Mouse (Mus musculus): ENCODE data around the gene Xpa. TPM values are rescaled to one million over a fixed set of nuclear protein-coding genes. Genes with fewer than 3 reads are reported as not detected.
A peak's percentile ranks its signal among the peaks of the same experiment; 100 is the strongest.

Xpa gene
- total RNA-seq, 2 experiments from 2014 or later = 5.8 to 6.7 TPM

DNA sequence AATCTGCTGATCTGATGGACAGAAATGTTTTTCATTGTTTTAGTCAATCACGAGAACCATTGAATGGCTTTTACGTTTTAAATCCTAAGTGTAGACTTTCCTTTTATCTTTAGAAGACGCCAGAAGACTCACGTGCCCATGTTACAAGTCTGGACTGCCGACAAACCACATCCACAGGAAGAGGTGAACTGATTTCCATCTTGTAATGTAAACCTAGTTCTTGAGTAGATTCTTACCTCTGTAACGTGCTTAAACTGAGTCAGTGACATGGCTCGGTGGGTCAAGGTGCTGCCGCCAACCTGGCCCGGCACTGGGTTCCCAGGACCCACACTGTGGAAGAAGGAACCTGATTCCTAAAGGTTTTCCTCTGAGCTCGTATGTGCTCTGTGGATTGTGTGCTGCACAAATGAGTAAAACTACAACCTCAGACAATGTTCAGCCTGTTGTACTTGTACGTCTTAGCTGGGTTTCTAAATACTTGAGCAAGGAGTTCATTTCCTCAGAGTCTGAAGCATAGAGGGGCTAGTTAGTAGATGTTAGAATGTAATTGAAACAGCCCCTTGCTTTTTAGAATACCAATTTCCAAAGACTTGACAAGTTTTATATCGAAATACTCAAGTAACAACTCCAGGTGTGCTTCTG is 44.1 kb downstream of the Xpa start:
- no peak for DNase-seq (ENCODE audit: low spot score)

DNA sequence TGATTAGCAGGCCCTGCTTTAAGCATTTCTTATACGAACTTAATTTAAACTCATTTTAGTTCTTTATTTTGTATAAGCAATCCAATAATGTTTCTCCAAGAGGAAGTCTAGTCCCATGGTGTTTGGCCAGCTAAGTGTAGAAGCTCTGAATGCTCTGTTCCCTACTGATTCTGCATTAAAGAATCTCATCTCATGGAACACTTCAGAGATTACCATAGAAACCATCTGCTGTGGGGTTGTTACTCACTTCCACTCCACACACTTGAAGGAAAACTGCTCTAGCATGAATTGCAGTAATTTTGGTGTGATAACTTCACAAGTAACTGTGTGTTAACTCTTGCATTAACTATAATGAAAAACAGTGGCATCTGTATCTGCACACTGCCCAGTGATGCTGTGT is 49.2 kb downstream of the Xpa start:
- DNase-seq (ENCODE audit: low spot score) = no peak

DNA sequence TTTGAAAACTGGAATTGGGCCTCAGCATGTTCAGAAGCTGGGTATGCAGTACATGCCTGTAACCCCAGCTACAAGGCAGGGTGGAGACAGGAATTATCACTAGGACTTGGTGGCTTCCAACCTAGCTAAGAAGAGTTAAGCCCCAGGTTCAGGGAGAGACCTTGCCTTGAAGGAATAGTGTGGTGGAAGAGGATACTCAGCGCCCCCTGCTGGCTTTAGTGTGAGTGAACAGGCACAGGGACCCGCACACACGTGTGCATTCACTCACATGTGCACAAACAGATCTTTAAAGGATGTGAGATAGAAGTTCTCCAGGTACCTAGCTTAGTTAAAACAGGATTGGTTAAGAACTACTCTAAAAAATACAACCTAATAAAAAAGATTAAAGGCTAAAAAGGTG is 51.8 kb downstream of the Xpa start:
- DNase-seq (ENCODE audit: low spot score) = no peak

DNA sequence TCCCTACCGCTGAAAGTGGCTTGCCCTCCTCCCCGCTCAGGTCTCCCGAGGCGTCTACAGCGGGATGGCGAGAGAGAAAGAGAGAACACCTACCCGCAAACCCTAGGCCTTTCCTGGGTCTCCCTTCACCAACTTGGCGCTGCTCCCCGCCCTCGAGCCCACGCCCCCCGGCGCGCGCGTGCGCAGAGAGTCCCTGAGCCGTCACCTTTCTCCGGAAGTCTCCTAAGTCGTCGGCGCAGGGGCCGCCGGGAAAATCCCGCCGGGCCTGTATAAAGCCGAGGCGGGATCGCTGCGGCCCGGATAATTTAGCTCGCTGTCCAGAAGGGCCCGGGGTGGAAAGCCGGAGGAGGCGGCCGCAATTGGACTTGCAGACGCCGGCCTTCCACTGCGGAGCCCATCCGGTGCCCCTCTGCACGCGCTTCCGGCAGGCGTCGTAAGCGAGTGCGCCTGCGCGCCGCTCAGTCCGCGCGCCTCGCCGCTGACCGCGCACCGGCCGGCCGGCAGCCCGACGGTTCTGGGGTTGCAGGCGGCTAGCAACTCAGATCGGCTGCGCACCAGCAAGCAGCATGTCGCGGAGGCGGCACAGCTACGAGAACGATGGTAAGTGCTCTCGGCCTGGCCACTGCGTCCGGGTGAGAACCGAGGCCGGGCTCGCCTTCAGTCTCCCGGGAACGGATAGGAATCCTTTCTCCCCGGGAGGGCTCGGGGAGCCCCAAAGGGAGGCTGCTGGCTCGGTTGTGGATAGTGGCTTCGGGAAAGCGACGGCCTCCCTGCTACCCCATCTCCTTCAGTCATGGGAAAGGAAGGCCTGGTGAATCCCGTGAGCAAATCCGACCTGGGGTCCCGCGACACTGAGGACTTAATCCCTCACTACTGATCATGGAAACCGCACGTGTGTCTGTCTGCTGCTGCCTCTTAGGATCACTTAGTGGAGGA is 57.6 kb downstream of the Xpa start, which contains the start of the genes Ncbp1 and Tstd2:
Gene Ncbp1, plus strand, starts transcription at position 327 of the 936 bp plus-strand sequence.
Gene Tstd2, minus strand, starts transcription at position 408 of the 936 bp plus-strand sequence.
- DNase-seq (ENCODE audit: low spot score) = peak; percentile 92

DNA sequence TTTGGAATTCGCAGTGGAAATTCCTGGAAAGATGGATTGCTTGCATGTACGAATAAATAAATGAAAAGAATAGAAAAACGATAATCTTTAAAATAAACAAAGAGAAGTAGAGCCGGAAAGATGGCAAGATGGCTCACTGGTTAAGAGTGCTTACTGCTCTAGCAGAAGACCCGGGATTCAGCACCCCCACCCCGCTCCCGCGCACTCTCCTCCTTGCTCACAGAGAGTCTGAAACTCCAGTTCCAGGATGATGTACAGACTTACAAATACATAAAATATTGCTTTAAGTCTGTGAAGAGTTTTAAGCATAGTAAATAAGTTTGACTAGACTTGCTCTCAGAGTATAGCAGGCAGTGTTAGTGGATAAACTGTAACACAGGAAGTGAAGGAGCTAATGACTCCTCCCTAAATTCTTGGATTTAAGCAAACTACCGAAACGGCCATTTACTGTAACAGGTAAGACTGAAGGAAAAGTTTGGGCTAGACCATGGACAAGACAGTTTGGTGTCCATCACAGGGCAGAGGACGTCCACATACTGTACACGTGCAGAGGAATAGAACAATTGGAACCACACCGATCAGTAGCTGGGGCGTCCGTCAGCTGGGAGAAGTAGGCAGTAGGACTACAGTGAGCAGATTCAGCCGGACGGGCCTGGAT is 58.4 kb downstream of the Xpa start:
- no peak for DNase-seq (ENCODE audit: low spot score)

DNA sequence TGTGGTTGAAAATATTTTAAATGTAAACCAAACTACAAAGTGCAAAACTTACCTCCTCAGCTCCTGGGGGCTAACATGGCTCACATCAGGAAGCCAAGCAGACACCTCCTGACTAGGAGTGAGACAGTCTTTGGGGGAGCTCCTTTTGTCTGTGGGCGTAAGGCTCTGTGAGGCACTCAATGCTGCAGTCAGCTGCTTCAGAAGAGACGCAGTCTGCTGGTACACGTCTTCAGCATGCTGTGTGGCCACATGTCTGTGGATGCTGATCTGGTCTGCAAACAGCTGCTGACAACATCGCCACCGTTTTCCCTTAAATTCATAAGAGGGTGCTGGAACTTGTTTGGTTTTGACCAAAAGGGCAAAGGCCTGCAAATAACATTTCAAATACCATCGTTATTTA is 64.3 kb downstream of the Xpa start:
- DNase-seq (ENCODE audit: low spot score) = no peak

DNA sequence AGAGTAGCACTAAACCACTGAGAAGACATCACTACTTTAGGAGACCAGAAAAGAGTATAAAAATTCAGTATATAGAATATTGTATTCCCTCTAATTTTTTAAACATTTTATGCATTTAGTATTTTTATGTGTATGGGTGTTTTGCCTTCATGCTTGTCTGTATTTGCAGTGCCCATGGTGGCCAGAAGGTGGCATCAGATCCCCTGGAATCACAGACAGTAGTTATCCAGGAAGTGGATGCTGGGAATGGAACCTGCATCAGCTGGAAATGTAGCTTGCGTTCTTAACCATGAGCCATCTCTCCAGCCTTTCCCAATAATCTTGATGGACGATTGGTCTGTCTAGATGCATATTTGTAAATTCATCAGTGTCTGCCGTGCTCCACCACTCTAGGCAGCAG is 65.9 kb downstream of the Xpa start:
- peak; percentile 51 for DNase-seq (ENCODE audit: low spot score)

DNA sequence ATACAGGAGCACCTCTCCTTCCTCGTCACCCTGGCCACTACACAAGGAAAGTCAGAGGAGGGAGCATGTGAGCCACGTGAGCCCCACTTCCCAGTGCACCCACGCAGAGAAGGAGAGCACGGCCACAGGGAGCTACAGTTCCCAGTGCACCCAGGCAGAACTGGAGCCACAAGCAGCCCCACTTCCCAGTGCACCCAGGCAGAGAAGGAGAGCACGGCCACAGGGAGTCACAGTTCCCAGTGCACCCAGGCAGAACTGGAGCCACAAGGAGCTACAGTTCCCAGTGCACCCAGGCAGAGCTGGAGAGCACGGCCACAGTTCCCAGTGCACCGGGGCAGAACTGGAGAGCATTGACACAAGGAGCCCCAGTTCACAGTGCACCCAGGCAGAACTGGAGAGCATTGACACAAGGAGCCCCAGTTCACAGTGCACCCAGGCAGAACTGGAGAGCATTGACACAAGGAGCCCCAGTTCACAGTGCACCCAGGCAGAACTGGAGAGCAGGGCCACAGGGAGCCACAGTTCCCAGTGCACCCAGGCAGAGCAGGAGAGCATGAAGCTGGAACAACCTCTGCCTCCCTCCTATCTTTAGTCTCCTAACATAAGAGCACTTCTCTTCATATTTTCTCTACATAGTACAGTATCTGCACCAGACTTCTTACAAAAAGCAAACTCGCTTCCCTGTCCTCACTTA is 66.7 kb downstream of the Xpa start:
- no peak for DNase-seq (ENCODE audit: low spot score)

DNA sequence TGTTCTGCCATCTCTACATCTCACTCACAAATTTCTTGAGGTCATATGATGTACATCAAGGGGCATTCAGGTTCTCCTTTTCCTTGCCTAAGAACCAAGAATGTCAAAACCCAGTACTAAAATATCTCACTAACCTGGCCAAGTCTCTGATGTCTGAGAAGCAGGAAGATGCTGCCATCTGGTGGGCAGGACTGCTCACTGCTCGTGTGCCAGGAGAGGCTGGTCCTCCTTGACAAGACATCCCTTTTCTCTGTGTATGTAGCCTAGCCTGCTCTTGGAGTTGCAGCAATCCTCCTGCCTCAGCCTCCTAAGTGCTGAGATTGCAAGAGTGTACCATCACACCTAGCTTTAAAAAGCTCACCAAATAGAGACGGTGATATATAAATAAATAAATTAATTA is 69.6 kb downstream of the Xpa start:
- peak; percentile 70 for DNase-seq (ENCODE audit: low spot score)

DNA sequence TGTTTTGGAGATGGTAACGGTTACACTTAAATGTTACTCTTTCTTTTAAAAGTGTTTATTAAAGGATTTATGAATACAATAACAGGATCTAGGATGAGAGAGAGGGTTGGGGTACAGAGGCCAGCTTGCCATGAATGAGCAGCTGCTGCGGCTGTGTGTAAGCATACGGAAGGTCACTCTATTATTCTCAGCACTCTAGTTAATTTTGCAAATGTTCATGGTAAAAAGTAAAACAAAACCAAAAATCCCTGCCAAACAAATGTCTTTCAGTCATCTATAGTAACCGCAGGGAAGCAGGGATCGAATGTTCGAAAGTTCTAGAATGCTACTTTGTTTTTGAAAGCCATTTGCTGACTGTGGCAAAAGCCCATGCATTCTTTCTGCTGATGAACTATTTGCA is 72.8 kb downstream of the Xpa start:
- no peak for DNase-seq (ENCODE audit: low spot score)

DNA sequence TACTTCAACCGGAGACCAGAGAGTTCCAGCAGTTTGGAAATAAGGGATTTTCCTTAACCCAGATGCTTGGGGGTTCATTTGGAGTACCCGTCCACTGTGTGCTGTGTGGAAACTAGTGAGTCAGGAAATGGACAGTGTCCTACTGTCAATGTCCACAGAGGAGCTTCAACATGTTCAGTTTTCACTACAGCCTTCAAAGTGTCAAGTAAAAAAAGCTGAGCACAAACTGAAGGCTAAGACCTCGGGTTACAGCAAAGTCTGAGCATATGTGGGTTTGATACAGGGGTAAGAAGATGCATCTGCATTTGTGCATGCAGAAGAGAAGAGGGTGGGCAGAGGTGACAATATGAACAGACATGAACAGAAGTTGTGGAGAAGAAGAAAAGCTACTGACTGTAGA is 75.3 kb downstream of the Xpa start:
- DNase-seq (ENCODE audit: low spot score) = no peak

DNA sequence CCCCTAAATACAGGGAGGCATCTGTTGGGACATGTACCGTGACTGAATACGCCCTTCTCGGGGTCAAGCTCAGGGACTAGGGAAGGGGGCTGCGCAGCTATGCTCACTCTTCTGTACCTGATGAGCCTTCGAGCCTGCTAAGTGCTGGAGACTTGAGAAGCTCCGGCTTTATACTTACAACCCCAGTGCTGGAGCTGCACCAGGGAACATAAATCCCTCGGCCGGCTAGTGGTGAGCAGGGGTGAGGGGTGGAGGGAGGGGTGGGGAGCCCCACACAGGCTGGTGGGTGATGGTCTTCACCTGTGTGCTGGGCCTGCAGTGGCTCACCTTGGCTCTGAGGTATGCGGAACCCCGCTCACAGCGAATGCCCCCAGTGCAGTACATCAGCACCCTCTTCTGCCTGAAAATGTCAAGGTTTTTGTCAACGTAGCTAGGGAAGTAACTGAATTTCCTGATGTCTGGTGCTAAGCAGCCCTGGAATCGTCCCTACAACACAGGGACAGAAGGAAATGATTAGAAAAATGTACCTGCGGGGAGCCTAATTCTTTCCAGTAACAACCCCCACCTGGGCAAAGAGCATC is 76.5 kb downstream of the Xpa start:
- DNase-seq (ENCODE audit: low spot score) = no peak

DNA sequence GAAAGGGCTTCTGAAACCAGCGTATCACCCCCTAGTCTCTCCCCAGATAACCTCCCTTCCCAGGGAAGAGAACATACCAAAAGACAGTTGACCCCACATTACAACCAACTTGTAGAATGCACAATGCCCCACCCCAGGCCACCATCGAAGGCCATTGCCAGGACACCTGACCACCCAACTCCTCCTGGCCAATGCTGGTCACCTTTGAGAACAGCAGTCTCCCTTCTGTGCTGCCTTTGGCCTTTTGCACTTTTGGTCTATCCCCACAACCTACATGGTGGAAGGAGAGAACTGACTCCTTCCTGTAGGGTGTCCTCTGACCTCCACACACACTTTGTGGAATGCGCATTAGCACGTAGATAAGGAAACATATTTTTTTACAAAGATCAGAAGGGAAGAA is 78.6 kb downstream of the Xpa start:
- DNase-seq (ENCODE audit: low spot score) = no peak

DNA sequence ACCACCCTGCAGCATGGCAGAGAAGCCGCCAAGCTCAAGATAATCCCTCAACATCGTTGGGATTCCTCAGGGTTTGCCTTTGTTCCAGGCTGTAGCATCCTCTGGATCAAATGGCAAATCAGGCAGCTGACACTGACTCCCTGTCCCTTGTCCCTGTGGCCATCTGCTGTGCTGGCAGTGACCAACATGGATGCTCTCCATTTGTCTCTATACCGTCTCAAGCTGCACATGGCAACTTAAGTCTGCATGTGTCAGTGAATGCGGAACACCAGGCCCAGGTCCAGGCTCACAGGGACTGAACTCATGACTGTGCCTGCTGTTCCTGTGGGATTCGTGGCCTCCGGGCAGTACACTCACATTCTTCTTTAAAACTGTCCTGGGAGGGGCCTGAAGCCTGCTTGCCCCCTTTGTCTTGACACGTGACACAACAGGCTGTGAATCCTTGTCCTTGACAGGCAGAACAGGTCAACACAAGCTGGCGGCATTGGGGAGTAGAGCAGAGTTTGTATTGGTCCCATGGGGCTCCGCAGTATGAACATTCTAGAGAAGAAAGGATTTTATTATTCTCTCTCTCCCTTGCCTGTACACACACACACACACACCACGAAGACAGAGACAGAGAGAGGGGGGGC is 79.5 kb downstream of the Xpa start:
- no peak for DNase-seq (ENCODE audit: low spot score)

DNA sequence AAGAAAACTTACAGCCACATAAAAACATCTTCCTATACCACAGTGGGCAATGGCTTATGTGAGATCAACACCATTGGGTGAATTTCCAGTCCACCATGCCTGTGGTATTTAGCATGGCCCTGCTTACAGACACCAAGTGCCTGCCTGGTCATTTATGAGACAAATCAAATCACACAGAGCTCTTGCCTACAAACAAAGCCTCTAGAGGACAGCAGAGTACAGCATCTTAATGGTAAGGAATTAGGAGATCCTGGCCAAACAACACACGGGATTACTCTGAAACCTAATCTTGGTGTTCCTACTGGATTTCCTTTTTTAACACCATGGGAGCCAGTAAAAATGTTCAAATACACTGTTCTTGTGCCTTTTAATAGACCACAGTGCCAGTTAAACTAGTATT is 80.8 kb downstream of the Xpa start:
- no peak for DNase-seq (ENCODE audit: low spot score)

DNA sequence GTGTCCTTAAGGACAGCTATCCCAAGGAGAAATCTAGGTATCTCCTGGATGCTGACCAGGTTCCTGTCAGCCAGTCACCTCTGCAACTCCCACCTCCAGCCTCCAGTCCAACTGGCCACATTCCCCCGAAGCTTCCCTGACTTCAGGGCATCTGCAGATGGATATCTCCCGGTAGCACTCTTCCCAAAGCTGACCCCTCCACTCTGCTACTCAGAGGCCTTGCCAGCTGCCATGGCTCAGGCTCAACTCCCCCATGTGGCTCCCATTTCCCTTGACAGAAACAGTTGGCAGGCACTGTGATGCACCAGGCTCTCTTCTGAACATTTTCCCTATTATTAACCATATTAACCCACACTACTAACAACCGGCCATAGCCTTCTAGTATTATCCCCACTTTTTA is 84.8 kb downstream of the Xpa start:
- no peak for DNase-seq (ENCODE audit: low spot score)

DNA sequence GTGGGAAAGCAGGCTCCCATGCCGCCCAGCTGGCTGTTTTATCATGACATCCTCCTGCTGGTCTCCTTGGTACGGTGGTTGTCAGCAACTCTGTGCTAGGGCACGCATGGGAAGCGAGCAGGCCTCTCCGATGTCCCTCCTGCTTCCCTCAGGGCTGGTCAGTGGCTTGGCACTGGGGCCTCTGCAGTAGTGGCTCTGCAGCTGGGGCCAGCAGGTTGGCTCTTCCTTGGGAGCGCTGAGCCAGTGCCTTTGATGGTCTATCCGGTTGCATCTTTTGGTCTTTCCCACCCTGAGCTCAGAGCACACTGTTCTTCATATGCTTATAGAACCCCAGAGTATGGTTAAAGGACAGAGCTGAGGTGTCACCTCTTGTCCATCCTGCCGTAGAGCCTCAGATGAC is 86.0 kb downstream of the Xpa start:
- DNase-seq (ENCODE audit: low spot score) = no peak

Measured in gastrocnemius, adult 18-20 months (tissue).